In genomic region chr17:7258748-7259359, GRCm38 (mm10) we compare ENCODE assay signal across 29 mouse cellular contexts.
DNase-seq lines count a peak whose midpoint lies in the region; ATAC-seq and TF ChIP-seq lines count a peak whose summit lies in the region.
"Had no signal": no experiment of that assay in that cellular context is flagged by ENCODE, and none has a peak within 500 bp of the region (broad histone marks: within the 10 kb centered on the region; RNA-seq: fewer than 3 reads in every experiment).

No protein-coding gene starts in this region.

- H3K4me1 ChIP-seq in forebrain, postnatal 0 days (ENCODE audit: insufficient read depth): no peaks in the 10 kb centered on the region
- H3K4me1 ChIP-seq in forebrain, embryonic 10.5 days: peaks cover 25% of the 10 kb centered on the region
- peaks cover 33% of the 10 kb centered on the region for H3K4me1 ChIP-seq in heart, embryonic 15.5 days (replicated peaks)
- H3K4me1 ChIP-seq: midbrain, embryonic 13.5 days had no signal

- no peak for TF ChIP-seq CTCF in forebrain, postnatal 0 days (IDR thresholded peaks at IDR 0.05; ENCODE audit: low read depth)

- H3K9me3 ChIP-seq in forebrain, postnatal 0 days (ENCODE audit: low read length): no peaks in the 10 kb centered on the region
- H3K9me3 ChIP-seq in forebrain, embryonic 10.5 days: no peaks in the 10 kb centered on the region
- H3K9me3 ChIP-seq in heart, embryonic 15.5 days (replicated peaks): no peaks in the 10 kb centered on the region
- H3K9me3 ChIP-seq: embryonic facial prominence, embryonic 13.5 days; kidney, embryonic 15.5 days; limb, embryonic 15.5 days; liver, embryonic 13.5 days; midbrain, embryonic 13.5 days; neural tube, embryonic 13.5 days had no signal

- peak; percentile 76; the same call in 1 of the 2 replicates for ATAC-seq in forebrain, postnatal 0 days
- ATAC-seq in heart, embryonic 15.5 days (replicated peaks; ENCODE audit: insufficient number of reproducible peaks, insufficient read depth, low FRiP score, low read depth): no peak
- ATAC-seq in megakaryocyte progenitor cell, adult 5-6 weeks (replicated peaks; ENCODE audit: poor library complexity): no peak
- ATAC-seq: CD4-positive, CD25-positive, alpha-beta regulatory T cell, adult 4 months; lung, postnatal 0 days; midbrain, embryonic 13.5 days had no signal

- H3K36me3 ChIP-seq in forebrain, postnatal 0 days (ENCODE audit: insufficient read depth): peaks cover 4% of the 10 kb centered on the region; the same call in 1 of the 2 replicates
- peaks cover 43% of the 10 kb centered on the region for H3K36me3 ChIP-seq in forebrain, embryonic 10.5 days (replicated peaks)
- H3K36me3 ChIP-seq in heart, embryonic 15.5 days: no peaks in the 10 kb centered on the region; the same call in 1 of the 2 replicates
- H3K36me3 ChIP-seq: limb, embryonic 15.5 days; liver, embryonic 13.5 days had no signal

- H3K9ac ChIP-seq in forebrain, postnatal 0 days: no peak overlapping the region
- no peak overlapping the region for H3K9ac ChIP-seq in heart, embryonic 15.5 days
- H3K9ac ChIP-seq: embryonic facial prominence, embryonic 13.5 days; hindbrain, embryonic 14.5 days; kidney, embryonic 15.5 days; limb, embryonic 15.5 days; liver, embryonic 13.5 days; midbrain, embryonic 13.5 days; neural tube, embryonic 13.5 days had no signal

- 69% methylated on average over 15 of the region's 15 CpGs for WGBS in forebrain, postnatal 0 days
- WGBS in forebrain, embryonic 10.5 days: 95% methylated on average over 15 of the region's 15 CpGs
- 77% methylated on average over 15 of the region's 15 CpGs for WGBS in heart, embryonic 15.5 days

- H3K4me2 ChIP-seq in forebrain, postnatal 0 days (ENCODE audit: low read depth): no peak overlapping the region
- no peak overlapping the region for H3K4me2 ChIP-seq in heart, embryonic 15.5 days
- H3K4me2 ChIP-seq: embryonic facial prominence, embryonic 13.5 days; hindbrain, embryonic 14.5 days; kidney, embryonic 15.5 days; limb, embryonic 15.5 days; liver, embryonic 13.5 days; midbrain, embryonic 13.5 days; neural tube, embryonic 13.5 days had no signal

- H3K4me3 ChIP-seq in forebrain, postnatal 0 days (ENCODE audit: low read depth, low read length): no peak overlapping the region
- no peak overlapping the region for H3K4me3 ChIP-seq in forebrain, embryonic 10.5 days
- H3K4me3 ChIP-seq in heart, embryonic 15.5 days: no peak overlapping the region
- H3K4me3 ChIP-seq: embryonic facial prominence, embryonic 13.5 days; kidney, embryonic 15.5 days; limb, embryonic 15.5 days; liver, embryonic 13.5 days; midbrain, embryonic 13.5 days; neural tube, embryonic 13.5 days had no signal

- no peak overlapping the region for H3K27ac ChIP-seq in forebrain, postnatal 0 days (ENCODE audit: low read depth, low read length)
- H3K27ac ChIP-seq in forebrain, embryonic 10.5 days: no peak overlapping the region
- H3K27ac ChIP-seq in heart, embryonic 15.5 days: peak overlapping the region; percentile 36; the same call in 1 of the 2 replicates
- H3K27ac ChIP-seq: embryonic facial prominence, embryonic 13.5 days; hindbrain, embryonic 14.5 days; kidney, embryonic 15.5 days; limb, embryonic 15.5 days; liver, embryonic 13.5 days; midbrain, embryonic 13.5 days; neural tube, embryonic 13.5 days; stomach, postnatal 0 days had no signal

- H3K27me3 ChIP-seq in forebrain, postnatal 0 days (ENCODE audit: insufficient read depth, low read length): no peaks in the 10 kb centered on the region
- no peaks in the 10 kb centered on the region for H3K27me3 ChIP-seq in forebrain, embryonic 10.5 days (ENCODE audit: poor library complexity, severe bottlenecking)
- H3K27me3 ChIP-seq in heart, embryonic 15.5 days: no peaks in the 10 kb centered on the region
- H3K27me3 ChIP-seq: embryonic facial prominence, embryonic 13.5 days; kidney, embryonic 15.5 days; limb, embryonic 15.5 days; liver, embryonic 13.5 days; midbrain, embryonic 13.5 days; neural tube, embryonic 13.5 days had no signal

- DNase-seq in forebrain, postnatal 0 days: peak; percentile 44
- no peak for DNase-seq in forebrain, embryonic 10.5 days (ENCODE audit: extremely low spot score, low spot score)
- no peak for DNase-seq in heart, adult 9 months (ENCODE audit: low spot score in 2 of 2)
- DNase-seq in brain, adult 2 months (ENCODE audit: low read depth, low spot score): peak; percentile 57
- DNase-seq in retina, postnatal 1 day: peak; percentile 43
- DNase-seq: adrenal gland, postnatal 14 days; cerebellum, adult 18-20 months; cerebellum, postnatal 10 days; gastrocnemius, postnatal 25 days; heart, adult 11 months; kidney, adult 18-20 months; left cerebral cortex, postnatal 4 days; liver, embryonic 13.5 days; lung, adult 18-20 months; lung, postnatal 4 days; right cerebral cortex, adult 18-20 months; spleen, adult 18-20 months; thymus, postnatal 14 days had no signal

Comparison
In these comparisons a context has a peak if more than half of its experiments do, and no peak if none do; other contexts are left out.
1. DNase-seq: peak in forebrain, postnatal 0 days (single experiment), brain, adult 2 months (single experiment) and retina, postnatal 1 day (single experiment); none in forebrain, embryonic 10.5 days (single experiment) and heart, adult 9 months (0 of 2).